Mouse (Mus musculus): ENCODE data around the gene Pomgnt2.

GRCm38 (mm10) chr9:121983504-121983903, 13.4 kb downstream of the Pomgnt2 start:
- TF ChIP-seq GATA1 (IDR thresholded peaks at IDR 0.05; ENCODE audit: borderline replicate concordance, low read length): no peak
- no peak for TF ChIP-seq FLI1 (IDR thresholded peaks at IDR 0.05; ENCODE audit: low read length)

Measured in megakaryocyte, embryonic 14.5 days (primary cell).